Mouse (Mus musculus): Measurements from ENCODE around the gene Cdkn2d.

- TF ChIP-seq CTCF (IDR thresholded peaks at IDR 0.05; ENCODE audit: low read depth) (no peak), EP300 (optimal IDR thresholded peaks at IDR 0.05) (no peak)
Measured at GRCm38 (mm10) chr9:21251116-21251735, 40.0 kb downstream of the Cdkn2d start.
